Mouse (Mus musculus): Measurements from ENCODE around the gene Olfr643.
"Not testable (repeated sequence)": the region's sequence is repeated elsewhere in the genome, so short reads cannot be mapped to it uniquely, and the experiment has no call there.

Gene Olfr643

DNA sequence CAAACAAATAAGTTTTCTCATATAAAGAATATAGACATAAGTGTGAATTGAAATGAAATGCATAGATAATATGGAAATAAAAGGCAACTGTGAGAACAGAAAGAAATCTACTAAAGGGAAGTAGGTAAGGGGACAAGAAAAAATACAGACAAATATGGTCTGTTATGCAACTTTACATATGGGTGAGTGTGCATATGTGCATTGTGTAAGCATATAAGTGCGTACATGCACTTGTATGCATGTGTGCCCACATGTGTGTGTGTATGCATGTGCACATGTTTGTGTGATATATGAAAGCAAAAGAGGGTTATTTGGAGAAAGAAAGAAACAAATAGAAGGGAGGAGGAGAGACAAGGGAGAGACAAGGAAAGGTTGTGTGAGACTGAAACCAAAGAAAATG is 118.3 kb downstream of the Olfr643 start:
- no peak for DNase-seq (ENCODE audit: extremely low read depth, low read depth)

DNA sequence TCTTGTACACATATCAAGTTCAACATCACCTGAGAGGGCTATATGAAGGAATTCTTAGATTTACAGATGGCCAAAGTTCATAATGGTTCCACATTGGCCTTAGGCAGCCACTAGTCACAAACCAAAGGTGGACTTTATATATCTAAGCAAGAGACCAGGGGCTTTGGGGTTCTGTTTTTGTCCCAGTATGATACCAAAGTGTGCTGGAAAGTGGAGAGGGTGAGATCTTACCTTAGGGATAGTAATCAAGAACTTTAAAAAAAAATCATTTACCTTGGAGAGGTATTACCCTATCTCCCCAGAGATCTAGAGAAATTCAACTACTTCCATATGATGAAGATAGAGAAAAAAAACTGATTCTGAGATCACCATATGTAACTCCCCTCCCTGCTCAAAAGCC is 120.0 kb downstream of the Olfr643 start, which contains the start of gene Olfr639:
Olfr639 (minus strand) TSS at position 101 of the 400 bp plus-strand sequence.
- no peak for DNase-seq (ENCODE audit: extremely low read depth, low read depth)

DNA sequence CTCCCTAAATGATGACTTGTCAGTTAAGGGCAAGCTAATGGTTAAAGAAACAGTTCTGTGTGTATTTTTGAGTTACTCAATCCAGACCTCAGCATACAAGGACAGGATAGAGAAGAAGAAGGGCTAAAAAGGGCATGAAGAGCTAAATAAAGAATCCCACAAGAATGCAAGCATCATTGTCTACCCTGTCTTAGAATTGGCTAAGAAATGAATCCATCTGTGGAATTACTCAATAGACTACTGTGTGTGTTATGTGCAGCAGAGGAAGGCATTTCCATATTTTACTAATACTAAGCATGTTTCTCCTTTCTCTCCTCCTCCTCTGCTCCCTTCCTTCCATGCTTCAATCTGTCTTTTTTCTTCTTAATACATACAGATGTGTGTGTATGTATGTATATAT is 138.1 kb downstream of the Olfr643 start:
- DNase-seq (ENCODE audit: extremely low read depth, low read depth) = no peak

DNA sequence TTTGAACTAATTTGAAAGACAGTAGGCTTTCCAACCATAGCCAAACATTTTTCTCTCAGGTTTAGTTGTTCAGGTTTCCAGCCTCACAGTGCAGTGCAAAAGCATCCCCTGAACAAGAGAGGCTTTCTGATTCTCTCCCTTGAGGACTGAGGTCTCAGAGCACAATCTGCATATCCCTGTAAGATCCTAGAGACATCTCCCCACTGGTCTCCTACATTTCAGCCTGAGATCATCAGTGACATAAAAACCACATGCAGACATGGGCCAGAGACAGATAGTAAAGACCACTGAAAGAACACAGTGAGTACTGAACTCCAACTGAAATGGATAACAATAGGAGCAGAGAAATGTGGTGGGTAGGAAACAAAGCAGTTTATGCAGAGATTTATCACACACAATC is 138.8 kb downstream of the Olfr643 start, which contains the start of gene Olfr638:
Olfr638 (plus strand) TSS at position 301 of the 400 bp plus-strand sequence.
- DNase-seq (ENCODE audit: extremely low read depth, low read depth) = no peak

DNA sequence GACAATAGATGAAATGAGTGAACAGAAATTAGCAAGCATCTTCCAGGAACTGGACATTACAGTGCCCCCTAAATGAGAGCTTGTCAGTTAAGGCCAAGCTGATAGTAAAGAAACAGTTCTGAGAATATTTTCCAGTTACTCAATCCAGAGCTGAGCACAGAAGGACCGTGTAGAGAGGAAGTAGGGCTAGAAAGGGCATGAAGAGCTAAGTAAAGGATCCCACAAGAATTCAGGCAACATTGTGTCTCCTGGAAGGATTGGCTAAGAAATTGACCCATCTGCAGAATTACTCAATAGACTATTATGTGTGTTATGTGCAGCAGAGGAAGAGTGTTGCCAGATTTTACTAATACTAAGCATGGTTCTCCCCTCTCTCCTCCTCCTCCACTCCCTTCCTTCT is 165.4 kb downstream of the Olfr643 start:
- DNase-seq (ENCODE audit: extremely low read depth, low read depth) = no peak

DNA sequence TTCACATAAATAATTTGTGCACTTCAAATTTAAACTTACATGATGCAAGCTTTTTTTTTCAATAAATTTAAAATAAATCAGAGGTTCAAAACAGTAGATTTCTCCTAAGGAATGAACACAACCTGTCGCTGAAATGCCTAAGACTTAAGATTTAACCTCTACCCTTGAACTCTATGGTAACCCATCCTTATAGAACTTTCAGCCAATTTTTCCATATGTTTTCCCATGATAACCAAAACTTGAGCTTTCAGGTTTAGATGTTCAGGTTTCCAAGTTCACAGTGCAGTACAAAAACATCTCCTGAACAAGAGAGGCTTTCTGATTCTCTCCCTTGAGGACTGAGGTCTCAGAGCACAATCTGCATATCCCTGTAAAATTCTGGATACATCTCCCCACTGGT is 166.4 kb downstream of the Olfr643 start, which contains the start of gene Olfr635:
Olfr635 (plus strand) TSS at position 301 of the 400 bp plus-strand sequence.
- DNase-seq (ENCODE audit: extremely low read depth, low read depth) = no peak

DNA sequence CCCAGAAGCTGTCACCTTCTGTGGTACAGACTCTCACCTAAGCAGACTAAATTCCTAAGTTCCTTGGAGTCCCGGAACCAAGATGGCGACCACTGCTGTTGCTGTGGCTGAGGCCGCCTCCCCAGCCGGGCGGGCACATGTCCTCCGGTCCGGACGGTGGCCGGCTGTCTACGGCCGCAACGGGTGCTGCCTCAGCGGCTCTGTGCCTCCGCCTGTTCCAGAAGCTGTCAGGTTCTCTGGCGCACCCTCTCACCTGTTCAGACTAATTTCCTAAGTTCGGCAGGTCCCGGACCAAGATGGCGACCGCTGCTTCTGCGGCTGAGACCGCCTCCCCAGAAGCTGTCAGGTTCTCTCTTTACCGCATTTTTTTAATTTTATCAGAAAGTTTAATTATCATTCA is 170.3 kb downstream of the Olfr643 start:
- not testable (repeated sequence) for DNase-seq (ENCODE audit: extremely low read depth, low read depth)
